Mouse (Mus musculus) embryonic stem cell, embryonic (primary cell): ENCODE measurements at regions not wholly inside any gene's neighbourhood (a gene's known extent, or its start where the extent isn't known, plus 50 kb on each side); places are given as distances from the start of the nearest gene placed in this dataset.

ENCODE experiments used
- CTCF ChIA-PET, 4 experiments: fragments of 300-600 bp in 2 of 4; fragments of 350-600 bp in 2 of 4; sonication (Branson Sonifier 250); formaldehyde crosslinking; loops; one replicate each; lab custom pipeline; 2022; ENCODE audit warnings: inconsistent platforms in 2 of 4; lab: Charles Lee
- POLR2A ChIA-PET, 4 experiments: fragments of 300-600 bp in 2 of 4; fragments of 350-600 bp in 2 of 4; sonication (Branson Sonifier 250); formaldehyde crosslinking; loops; one replicate each; lab custom pipeline; 2022; ENCODE audit warnings: antibody characterized with exemption in 4 of 4, inconsistent platforms in 1 of 4; lab: Charles Lee

DNA sequence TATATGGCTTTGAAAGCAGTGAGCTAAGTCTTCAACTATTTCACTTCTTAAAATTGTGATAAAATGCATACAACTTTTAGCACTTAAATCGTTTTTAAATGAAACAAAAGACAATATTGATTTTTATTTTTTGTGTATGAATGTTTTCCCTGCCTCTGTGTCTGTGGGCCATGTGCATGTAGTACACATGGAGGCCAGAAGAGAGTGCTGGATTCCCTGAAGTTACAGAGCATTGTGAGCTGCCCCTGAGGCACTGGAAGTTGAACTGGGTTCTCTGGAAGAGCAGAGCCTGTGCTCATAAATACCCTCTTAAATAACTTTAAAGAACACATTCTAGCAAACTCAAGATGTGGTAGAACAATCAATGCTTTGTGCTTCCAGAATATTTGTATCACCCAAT, 61.8 kb upstream of the Gm6812 start:
- CTCF ChIA-PET, result no interaction called here
- POLR2A ChIA-PET, result no interaction called here

DNA sequence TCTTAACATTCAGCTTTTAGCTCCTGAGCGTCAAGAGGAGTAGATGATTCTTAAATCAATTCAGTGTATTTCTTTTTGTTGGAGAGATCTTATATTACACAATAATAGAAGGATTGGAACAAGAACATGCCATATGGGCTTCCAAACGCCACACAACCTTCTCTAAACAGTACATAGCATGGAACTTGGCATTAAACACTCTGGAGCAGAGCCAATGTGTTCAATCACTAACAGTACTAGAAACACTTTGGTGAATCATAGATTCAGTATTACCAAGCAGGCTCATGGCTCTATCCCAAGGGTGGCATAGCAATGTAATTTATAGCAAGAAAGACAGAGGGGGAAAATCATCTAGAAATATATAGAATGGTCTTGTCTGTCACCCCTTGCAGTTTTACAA, 60.4 kb upstream of the Gm6812 start:
- ChIA-PET POLR2A (no interaction called here), CTCF (no interaction called here)

DNA sequence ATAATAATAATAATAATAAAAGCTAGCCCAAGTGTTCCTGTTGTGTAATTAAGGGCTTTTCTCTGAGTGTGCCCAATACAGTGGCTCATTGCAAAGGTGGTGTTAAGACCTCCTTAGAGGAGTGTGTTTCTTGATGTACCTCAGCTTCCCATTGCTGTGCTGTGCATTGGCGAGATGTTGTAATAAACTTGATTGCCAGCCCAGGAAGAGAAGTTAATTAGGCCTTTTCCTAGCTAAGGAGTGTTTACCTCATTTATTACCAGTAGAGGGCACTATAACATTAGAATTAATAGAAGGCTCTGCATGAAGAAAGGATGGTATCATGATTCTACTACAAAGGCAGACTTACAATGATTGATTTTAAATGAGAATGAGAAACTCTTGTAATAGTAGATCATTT, 57.9 kb upstream of the Gm6812 start:
- POLR2A ChIA-PET, result no interaction called here
- CTCF ChIA-PET, result interaction anchor here in 3 of 4 experiments (0.7 to 1.4 kb wide), 5 partner anchors 48 to 1396 kb away, joined by 3 to 6 read pairs (median 3); no protein-coding TSS in a partner anchor

DNA sequence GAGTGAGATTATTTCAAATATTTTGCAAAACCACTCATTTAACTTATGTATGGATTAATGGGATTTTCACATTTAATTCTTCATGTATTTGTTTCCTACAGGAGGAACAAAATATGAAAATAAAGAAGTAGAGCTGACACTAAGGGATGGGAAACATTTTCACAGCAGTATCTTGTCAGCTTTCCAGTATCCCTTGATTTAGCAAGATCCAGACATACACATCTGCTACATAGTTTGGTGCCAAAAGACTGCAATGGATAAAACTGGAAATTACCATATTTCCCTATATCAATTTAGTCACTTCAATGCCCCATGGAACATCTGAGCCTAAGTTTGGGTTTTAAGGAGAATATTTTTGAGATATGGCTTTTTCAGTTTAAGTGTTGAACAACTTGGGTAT, 52.9 kb upstream of the Gm6812 start:
- ChIA-PET POLR2A (no interaction called here), CTCF (no interaction called here)
